Mouse (Mus musculus) ES-E14 (cell line): Measurements from ENCODE around the gene Fam83d.

Source experiments
- CHD2 ChIP-seq: IDR thresholded peaks from 2 replicates; pipeline ENCODE4 v1.6.1; 2014; ENCODE audit warnings: mild to moderate bottlenecking, low read depth, low read length, inconsistent platforms
- HCFC1 ChIP-seq: IDR thresholded peaks from 2 replicates; pipeline ENCODE4 v1.6.1; 2012; ENCODE audit warnings: low read length, inconsistent platforms, borderline replicate concordance; ENCODE audit not compliant: insufficient read depth
- MAFK ChIP-seq: IDR thresholded peaks from 2 replicates; pipeline ENCODE4 v1.6.1; 2014; ENCODE audit warnings: mild to moderate bottlenecking, low read depth, low read length, inconsistent platforms; ENCODE audit not compliant: insufficient read depth
- ZC3H11A ChIP-seq: IDR thresholded peaks from 2 replicates; pipeline ENCODE4 v1.6.1; 2012; ENCODE audit warnings: low read depth, mild to moderate bottlenecking, inconsistent platforms, low read length, borderline replicate concordance
- ZNF384 ChIP-seq: IDR thresholded peaks from 2 replicates; pipeline ENCODE4 v1.6.1; 2012; ENCODE audit warnings: low read depth, low read length, inconsistent platforms

- TF ChIP-seq HCFC1 (no peak), ZC3H11A (no peak), MAFK (no peak), ZNF384 (no peak), CHD2 (no peak)
Observed at GRCm38 (mm10) chr2:158772808-158773207, 4.9 kb downstream of the Fam83d start.
